ENCODE assay signal across 7 mouse cellular contexts in the genomic region with DNA sequence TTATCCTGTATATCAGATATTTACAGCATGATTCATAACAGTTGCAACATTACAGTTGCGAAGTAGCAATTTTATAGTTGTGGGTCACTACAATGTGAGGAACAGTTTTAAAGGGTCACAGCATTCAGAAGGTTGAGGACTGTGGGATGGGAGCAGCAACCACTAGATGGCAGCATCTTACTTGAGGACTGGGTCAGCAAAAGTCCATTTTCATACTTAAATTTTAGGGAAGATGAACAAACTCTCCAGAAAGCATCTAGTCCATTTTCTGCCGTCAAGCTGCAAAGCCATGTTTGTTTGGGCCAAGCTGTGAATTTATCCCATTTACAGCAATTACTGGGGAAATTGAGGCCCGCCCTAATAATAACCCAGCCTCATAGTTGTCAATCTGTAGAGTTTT. TPM values are rescaled to one million over a fixed set of nuclear protein-coding genes. Genes with fewer than 3 reads are reported as not detected.
DNase-seq lines count a peak whose midpoint lies in the region; ATAC-seq and TF ChIP-seq lines count a peak whose summit lies in the region.

No protein-coding gene starts in this region.

- TF ChIP-seq POLR2A in bone marrow, adult 2 months (IDR thresholded peaks at IDR 0.05; ENCODE audit: borderline replicate concordance, control insufficient read depth, low read depth, low read length): no peak

- H3K9me3 ChIP-seq in G1E (replicated peaks): no peaks in the 10 kb centered on the region

- DNase-seq in layer of hippocampus, adult 11-12 months (ENCODE audit: low spot score): peak; percentile 60
- no peak for DNase-seq in layer of hippocampus, postnatal 36 days
- DNase-seq in G1E (ENCODE audit: low spot score): peak; percentile 29
- peak; percentile 45 for DNase-seq in forelimb bud, embryonic 11.5 days (ENCODE audit: low read depth, low spot score)
- DNase-seq in layer of hippocampus, adult 9-10 months (ENCODE audit: low spot score): peak; percentile 32
- DNase-seq in mesoderm, embryonic 11.5 days (ENCODE audit: low read depth, low spot score): peak; percentile 47

- H3K27ac ChIP-seq in bone marrow, adult 2 months (ENCODE audit: control insufficient read depth, insufficient read depth, low read depth, low read length, poor library complexity): no peak overlapping the region

- H3K4me3 ChIP-seq in G1E (ENCODE audit: low read depth, low read length): no peak overlapping the region
- H3K4me3 ChIP-seq in bone marrow, adult 2 months (replicated peaks; ENCODE audit: control insufficient read depth, low read depth, low read length): no peak overlapping the region

- no peaks in the 10 kb centered on the region for H3K36me3 ChIP-seq in G1E (replicated peaks)

- peaks cover 8% of the 10 kb centered on the region; the same call in 1 of the 2 replicates for H3K27me3 ChIP-seq in G1E (ENCODE audit: insufficient read depth, low read length)

- peak; percentile 52; the same call in 1 of the 2 replicates for ATAC-seq in G1E (ENCODE audit: extremely low read depth, insufficient number of reproducible peaks, low FRiP score, poor library complexity, severe bottlenecking)

- WGBS in bone marrow, adult 2 months: 39% methylated on average over 3 of the region's 3 CpGs

- TF ChIP-seq CTCF in G1E (IDR thresholded peaks at IDR 0.05; ENCODE audit: low read depth, low read length): peak; percentile 60
- TF ChIP-seq CTCF in bone marrow, adult 2 months (IDR thresholded peaks at IDR 0.05; ENCODE audit: control insufficient read depth, insufficient read depth, low read length): peak; percentile 61

- no peaks in the 10 kb centered on the region; the same call in 1 of the 2 replicates for H3K4me1 ChIP-seq in G1E (ENCODE audit: insufficient read depth, low read depth, low read length)
- H3K4me1 ChIP-seq in bone marrow, adult 2 months (ENCODE audit: control insufficient read depth, insufficient read depth, low read length): no peaks in the 10 kb centered on the region

RNA-seq across cellular contexts. Expression of gene Parp11, which starts 55.9 kb away (rescaled TPM):
- 10 to 100 TPM; 32.1 to 40.1 TPM for total RNA-seq in layer of hippocampus, postnatal 36 days (2021)
- 19.5 and 27.5 TPM in 2 replicates for total RNA-seq in G1E (2014; fragmentation: Nextera tagmentation)
- total RNA-seq in G1E (2017): 22.3 and 26.8 TPM in 2 replicates
- 5.0 and 5.7 TPM in 2 replicates for polyA plus RNA-seq in G1E (2012)
- polyA plus RNA-seq in bone marrow, adult 2 months (2011; ENCODE audit: insufficient read depth, insufficient read length, low replicate concordance, missing spikeins): 7.4 and 27.7 TPM in 2 replicates

RNA-seq across cellular contexts. Expression of gene Cracr2a, which starts 58.6 kb away (rescaled TPM):
- total RNA-seq in layer of hippocampus, postnatal 36 days (2021): 1 to 10 TPM; 1.8 to 2.6 TPM
- not detected in 2 replicates for total RNA-seq in G1E (2014; fragmentation: Nextera tagmentation)
- total RNA-seq in G1E (2017): 0.05 and 0.06 TPM in 2 replicates
- not detected in 2 replicates for polyA plus RNA-seq in G1E (2012)
- polyA plus RNA-seq in bone marrow, adult 2 months (2011; ENCODE audit: insufficient read depth, insufficient read length, low replicate concordance, missing spikeins): 3.7 and 15.4 TPM in 2 replicates

Comparison
In these comparisons a context has a peak if more than half of its experiments do, and no peak if none do; other contexts are left out.
1. DNase-seq: peak in layer of hippocampus, adult 11-12 months (single experiment), G1E (single experiment), forelimb bud, embryonic 11.5 days (single experiment), layer of hippocampus, adult 9-10 months (single experiment) and mesoderm, embryonic 11.5 days (single experiment); none in layer of hippocampus, postnatal 36 days (0 of 2).